Mouse (Mus musculus): ENCODE measurements around the gene Gm527.

The Gm527 gene

DNA sequence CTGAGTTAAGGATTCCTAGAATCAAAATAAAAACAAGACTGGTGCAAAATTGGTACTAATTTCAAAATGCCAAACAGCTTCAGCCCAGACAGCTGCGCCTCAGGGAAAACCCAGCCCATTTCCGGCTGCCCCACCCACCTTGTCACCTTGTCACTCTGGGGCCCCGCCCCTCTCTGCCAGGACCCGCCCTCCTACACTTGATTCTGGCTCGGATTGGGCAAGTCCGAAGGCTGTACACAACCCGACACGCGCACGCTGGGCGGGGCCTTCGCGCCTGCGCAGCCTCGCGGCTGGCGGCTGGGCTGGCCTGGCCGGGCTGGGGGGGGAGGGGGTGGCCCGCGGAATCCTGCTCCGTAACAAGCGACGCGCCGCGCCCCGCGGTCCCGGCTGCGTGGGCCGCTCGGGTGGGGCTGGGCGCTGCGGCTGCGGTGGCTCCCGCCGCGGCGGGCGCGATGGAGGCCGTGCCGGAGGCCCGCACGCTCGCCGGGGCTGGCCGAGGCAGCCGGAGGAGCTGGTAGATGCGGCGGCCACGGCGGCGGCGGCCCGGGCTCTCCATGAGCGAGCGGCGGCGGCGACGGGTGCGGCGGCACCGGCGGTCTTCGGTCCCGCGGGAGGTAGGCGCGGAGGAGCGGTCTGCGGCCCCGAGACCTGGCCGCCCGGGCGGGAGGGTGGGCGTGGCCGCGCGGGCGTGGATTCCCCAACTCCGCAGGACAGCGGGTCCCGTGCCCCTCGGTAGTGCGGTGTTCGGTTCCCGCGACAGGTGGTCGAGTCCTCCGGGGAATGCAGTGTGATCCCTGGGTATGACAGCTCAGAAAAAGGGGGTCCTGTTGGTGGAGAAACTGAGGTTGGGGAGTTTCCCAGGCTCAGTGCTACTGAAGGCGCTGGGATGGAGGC lies at the start of gene Gm527:
Gm527 (plus strand) TSS at position 329 of the 894 bp plus-strand sequence.
- in situ Hi-C loops (cut with MseI, MboI) = no loop called here

DNA sequence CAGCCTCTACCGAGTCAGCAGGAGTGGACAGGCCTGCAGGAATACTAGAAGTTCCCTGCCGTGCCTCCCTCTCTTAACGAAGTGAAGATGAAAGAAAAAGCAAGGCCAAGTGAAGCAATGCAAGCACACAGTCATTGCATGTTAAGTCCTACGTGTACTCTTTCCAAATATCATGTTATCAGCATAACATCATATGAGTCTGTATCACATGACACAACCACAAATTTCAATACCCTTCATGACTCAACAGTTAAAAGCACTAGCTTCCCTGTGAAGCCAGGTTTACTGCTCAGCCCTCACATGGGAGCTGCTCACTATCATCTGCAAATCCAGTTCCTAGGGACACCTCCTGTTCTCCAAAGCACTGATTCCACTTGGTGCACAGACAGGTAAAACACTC lies 46.6 kb upstream of the Gm527 start:
- in situ Hi-C loops (cut with MseI, MboI) = no loop called here

DNA sequence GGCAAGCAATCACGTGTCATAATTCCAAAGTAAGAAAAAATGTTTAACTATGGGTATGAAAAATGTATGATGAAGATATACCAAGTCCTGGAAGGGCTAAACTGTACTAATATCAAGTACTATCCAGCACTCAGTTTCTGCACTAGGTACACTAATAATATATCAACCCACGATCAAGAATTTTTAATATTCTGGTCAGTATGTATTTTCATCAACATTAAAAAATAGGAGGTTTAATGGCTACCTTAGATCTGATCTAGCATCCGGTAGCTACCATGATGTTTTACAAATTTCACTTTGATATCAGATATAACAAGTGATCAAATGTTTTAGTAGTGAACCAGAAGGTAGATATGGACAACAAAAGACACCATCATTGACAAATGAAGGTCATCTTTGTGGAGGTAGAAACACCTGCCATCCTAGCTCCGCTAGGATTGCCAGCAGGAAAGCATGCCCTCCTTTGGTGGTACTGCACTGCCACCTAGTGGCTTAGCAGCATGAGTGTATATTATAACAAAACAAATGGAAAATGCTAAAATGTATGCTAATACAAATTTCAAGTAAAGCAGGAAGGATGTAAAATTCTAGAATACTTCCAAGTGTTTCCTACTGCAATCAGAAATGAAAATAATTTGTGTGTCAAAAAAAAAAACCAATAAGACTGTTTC lies 20.5 kb upstream of the Gm527 start:
- in situ Hi-C loops (cut with MseI, MboI) = no loop called here

- in situ Hi-C loops (cut with MseI, MboI) = no loop called here
Measured at GRCm38 (mm10) chr12:64902506-64902905, 15.2 kb upstream of the Gm527 start.

DNA sequence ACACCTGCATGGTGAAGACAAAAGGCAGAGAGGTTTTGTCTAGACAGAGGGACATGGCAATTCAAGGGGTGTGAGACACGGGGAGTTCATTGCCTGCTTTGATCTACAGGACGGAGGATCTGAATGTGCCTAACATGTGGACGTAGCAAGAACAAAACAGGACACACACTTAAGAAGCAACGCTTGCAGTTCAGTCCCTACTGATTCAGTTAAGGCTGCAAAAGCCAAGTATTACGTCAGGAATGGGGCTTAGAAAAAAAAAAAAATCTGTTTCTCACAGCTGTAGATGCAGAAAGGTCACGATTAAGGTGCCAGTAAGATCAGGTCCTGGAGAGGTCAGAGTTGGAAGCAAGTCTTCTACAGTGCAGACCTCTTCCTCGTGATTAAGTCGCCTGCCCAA lies 14.5 kb upstream of the Gm527 start:
- in situ Hi-C loops (cut with MseI, MboI) = no loop called here

DNA sequence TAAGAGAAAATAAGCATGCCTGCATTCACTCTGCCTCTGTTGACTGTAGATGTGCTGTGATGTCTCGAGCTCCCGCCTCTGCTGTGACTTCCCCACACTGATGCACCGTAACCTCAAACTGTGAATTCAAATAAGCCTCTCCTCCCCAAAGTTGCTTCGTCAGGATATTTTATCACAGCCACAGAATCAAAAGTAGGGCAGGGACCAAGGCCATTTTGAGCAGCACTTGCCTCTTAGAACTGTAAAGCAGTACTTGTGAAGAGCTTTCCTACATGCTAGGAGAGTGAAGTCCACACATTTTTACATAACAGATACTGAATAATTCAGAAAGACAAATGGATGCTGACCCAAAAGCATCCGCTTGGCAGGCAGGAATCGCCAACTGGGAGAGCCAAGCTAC lies 4.7 kb upstream of the Gm527 start:
- in situ Hi-C loops (cut with MseI, MboI) = no loop called here

DNA sequence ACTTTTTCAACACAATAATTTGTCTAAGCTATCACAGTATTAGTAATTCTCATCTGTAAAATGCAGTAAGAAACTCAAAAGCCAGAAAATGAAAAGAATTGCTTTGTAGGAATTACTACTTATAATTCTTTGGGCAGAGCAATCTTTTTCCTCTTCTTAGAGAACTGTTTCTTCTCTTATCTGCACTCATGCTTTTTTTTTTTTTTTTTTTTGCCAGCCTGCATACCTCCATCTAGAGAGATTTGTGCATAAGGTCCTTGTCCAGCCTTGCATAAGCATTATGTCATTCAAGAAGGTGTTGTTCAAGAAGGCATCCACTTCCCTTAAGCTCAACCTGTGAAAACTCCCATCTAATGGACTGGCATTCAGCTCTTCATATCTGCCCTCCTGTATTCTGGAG lies 971 bp upstream of the Gm527 start:
- in situ Hi-C loops (cut with MseI, MboI) = no loop called here

- in situ Hi-C loops (cut with MseI, MboI) = no loop called here
Measured at GRCm38 (mm10) chr12:64937493-64937892, 19.8 kb downstream of the Gm527 start.

DNA sequence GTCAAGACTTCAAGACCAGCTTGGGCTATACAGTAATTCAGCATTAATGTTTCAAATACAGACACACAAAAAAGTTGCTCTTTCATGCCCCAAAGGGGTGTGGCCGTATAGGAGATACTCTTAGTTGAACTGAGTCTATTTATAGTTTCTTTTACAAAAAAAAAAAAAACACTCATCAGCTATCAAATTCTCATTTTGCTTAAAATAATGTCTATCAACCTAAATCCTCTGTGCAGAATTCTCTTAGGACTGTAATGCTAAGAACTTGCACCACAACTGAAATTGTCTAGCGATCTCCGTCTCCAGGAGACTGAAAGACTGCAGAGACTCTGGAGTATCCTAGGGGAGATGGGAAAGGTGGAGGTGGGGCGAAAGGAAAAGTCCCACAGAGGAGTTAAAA lies 46.9 kb downstream of the Gm527 start:
- in situ Hi-C loops (cut with MseI, MboI) = no loop called here

DNA sequence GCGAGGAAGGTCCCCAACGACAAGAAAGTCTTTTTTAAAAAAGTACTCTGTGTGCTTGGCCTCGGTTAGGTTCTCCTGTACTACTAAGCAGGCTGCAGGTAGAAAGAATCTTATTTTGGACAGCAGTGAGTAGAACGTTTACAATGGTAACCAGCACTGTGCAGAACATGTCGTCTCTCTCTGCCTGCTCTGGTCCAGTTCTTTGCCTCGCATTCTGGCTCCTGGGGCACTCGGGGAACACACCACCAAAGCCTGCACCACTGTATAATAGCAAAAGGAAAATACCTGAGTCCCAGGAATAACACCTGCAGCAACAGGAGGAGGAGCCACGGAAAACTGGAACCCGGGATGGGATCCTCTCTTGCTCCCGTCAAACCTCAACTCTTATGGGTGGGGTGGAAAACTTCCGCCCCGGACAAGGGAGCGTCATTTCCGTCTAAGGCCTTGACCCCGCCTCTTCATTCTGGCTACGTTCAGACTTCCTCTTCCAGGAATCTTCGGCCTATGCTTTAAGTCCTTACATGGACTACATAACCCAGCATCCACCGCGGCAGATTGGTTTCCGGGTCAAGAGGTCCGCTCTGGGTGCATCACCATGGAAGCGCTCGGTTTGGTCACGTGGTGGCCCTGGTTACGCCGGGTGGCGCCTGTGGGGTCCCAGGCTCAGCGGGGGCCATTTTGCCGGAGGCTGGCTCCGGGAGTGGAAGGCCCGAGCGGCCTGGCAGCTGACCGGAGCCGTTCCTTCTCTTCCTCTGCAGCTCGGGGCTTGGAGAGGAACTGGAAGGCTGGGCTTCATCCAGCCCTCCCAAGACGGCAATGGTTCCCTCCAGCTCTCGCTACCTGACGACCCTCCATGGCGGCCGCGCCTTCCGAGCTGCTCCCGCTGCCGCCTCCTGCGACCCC lies 47.7 kb downstream of the Gm527 start, which contains the start of the genes Klhl28 and Togaram1:
Klhl28 (minus strand) TSS at position 411 of the 903 bp plus-strand sequence.
Togaram1 (plus strand) TSS at position 681 of the 903 bp plus-strand sequence.
- in situ Hi-C loops (cut with MseI, MboI) = no loop called here

DNA sequence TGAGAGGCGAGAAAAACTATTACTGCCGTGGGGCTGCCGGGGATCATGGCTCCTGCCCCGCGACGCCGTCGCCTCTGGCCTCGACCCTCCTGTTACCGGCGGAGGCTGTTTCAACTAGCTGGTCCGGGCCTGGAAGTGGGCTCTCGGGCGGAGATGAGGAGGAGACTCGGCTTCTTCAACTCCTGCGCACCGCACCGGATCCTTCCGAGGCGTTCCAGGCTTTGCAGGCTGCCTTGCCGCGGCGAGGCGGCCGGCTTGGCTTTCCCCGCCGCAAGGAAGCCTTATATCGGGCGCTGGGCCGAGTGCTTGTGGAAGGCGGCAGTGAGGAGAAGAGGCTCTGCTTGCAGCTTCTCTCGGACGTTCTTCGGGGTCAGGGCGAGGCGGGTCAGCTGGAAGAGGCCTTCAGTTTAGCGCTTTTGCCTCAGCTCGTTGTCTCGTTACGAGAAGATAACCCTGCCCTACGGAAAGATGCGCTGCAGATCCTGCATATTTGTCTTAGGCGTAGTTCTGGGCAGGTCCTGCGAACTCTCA lies 48.5 kb downstream of the Gm527 start:
- in situ Hi-C loops (cut with MseI, MboI) = no loop called here

- in situ Hi-C loops (cut with MseI, MboI) = no loop called here
Measured at GRCm38 (mm10) chr12:64966652-64967435, 49.1 kb downstream of the Gm527 start.

DNA sequence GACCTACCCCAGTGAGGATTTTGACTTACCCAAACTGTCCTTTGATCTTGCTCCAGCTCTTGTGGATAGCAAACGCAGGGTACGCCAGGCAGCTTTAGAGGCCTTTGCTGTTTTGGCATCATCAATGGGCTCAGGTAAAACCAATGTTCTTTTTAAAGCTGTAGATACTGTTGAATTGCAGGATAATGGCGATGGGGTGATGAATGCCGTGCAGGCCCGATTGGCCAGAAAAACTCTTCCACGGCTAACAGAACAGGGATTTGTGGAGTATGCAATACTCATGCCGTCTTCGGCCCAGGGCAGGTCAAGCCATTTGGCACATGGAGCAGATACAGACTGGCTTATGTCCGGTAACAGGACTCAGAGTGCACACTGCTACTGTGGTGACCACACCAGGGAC lies 49.8 kb downstream of the Gm527 start:
- in situ Hi-C loops (cut with MseI, MboI) = no loop called here

- in situ Hi-C loops (cut with MseI, MboI) = no loop called here
Measured at GRCm38 (mm10) chr12:64968067-64968466, 50.4 kb downstream of the Gm527 start.

GRCm38 (mm10) chr12:64971399-64971798 lies 53.7 kb downstream of the Gm527 start:
- in situ Hi-C loops (cut with MseI, MboI) = no loop called here

- in situ Hi-C loops (cut with MseI, MboI) = no loop called here
Measured at GRCm38 (mm10) chr12:64972063-64972462, 54.4 kb downstream of the Gm527 start.

Data from mouse trophoblast stem cell (cell line).